Mouse (Mus musculus): ENCODE measurements around the gene Gm10277. TPM values are rescaled to one million over a fixed set of nuclear protein-coding genes. Genes with fewer than 3 reads are reported as not detected.
"Not testable (repeated sequence)": the region's sequence is repeated elsewhere in the genome, so short reads cannot be mapped to it uniquely, and the experiment has no call there.

Gene Gm10277
- total RNA-seq, 2 experiments from 2014 or later = not detected

- no peak for DNase-seq (ENCODE audit: low spot score in 2 of 2)
These were observed 11.7 kb downstream of the Gm10277 start for GRCm38 (mm10) chr11:77775701-77776400.

GRCm38 (mm10) chr11:77771879-77772713, 15.5 kb downstream of the Gm10277 start:
- no peak for DNase-seq (ENCODE audit: low spot score in 2 of 2)

DNA sequence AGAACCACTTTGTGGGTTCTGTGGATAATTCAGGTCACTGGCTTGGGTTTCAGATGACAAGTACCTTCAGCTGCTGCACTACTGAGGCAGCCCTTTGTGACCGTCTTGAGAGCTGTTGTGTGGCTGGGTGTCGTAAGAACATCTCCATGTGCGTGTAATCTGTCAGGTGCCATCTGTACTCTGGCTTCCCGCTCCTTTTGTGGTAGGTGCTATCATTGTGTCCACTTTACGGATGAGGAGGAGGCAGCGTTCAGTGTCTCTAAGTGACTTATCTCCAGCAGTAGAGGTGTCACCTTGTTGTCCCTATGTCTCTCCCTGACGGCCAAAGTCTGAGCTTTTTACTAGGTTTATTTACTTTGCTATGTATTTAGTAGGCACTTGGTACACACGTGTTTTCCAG, 17.2 kb downstream of the Gm10277 start:
- no peak for DNase-seq (ENCODE audit: low spot score in 2 of 2)

DNA sequence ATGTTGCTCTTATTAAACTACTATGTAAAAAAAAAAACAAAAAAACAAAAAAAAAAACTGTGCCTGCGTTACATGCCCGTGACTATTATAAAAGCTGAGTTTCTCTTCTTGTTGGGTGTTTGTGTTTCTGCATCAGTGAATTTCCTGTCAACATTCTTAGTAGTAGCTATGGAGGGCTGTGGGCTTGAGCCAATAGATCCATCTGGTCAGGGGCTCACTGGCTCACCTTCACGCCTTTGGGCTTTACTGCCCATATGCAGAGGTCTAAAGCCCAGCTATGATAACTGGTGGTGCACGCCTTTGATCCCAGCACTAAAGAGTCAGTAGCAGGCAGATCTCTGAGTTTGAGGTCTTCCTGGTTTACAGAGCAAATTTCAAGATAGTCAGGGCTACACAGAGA, 18.1 kb downstream of the Gm10277 start:
- no peak for DNase-seq (ENCODE audit: low spot score in 2 of 2)

GRCm38 (mm10) chr11:77766351-77767001, 21.1 kb downstream of the Gm10277 start:
- DNase-seq (ENCODE audit: low spot score in 2 of 2) = peak; percentile 51 to 54

- DNase-seq (ENCODE audit: low spot score in 2 of 2) = no peak
These were observed 22.1 kb downstream of the Gm10277 start for GRCm38 (mm10) chr11:77765459-77765777.

DNA sequence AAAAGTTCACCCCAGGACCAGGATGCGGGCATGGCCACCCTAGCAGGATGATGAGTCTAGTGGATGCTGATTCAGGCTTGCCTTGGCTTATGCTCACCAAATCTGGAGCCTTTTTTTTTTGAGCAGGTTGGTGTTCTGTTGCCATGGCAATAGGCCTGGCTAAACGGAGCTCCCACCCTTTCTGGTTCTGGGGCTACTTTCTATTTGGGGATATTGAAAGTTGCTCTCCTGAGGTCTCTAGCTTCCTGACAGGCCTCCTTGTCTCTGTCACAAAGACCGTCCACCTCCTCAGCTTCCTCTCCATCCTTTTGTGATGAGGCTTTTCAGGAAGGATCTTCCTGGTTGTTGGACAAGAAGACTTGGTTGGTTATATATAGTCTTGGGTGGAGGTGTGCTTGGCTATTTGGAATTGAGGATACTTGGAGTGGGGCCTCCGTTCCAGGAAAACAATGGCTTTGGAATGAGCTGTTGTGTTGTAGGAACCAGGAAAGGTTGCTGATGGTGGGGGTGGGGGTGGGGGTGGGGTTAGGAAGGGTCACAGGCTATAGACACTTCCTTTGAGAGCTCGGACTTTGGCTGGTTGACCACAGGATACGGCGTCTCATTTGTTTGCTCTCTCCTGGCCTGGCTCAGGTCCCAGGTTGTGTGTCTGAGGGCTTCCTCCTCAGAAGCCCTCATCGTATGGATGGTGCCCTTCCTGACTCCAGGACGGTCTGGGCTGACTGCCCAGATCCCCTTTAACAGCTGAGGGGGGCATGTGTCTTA, 22.7 kb downstream of the Gm10277 start:
- DNase-seq (ENCODE audit: low spot score in 2 of 2) = no peak

DNA sequence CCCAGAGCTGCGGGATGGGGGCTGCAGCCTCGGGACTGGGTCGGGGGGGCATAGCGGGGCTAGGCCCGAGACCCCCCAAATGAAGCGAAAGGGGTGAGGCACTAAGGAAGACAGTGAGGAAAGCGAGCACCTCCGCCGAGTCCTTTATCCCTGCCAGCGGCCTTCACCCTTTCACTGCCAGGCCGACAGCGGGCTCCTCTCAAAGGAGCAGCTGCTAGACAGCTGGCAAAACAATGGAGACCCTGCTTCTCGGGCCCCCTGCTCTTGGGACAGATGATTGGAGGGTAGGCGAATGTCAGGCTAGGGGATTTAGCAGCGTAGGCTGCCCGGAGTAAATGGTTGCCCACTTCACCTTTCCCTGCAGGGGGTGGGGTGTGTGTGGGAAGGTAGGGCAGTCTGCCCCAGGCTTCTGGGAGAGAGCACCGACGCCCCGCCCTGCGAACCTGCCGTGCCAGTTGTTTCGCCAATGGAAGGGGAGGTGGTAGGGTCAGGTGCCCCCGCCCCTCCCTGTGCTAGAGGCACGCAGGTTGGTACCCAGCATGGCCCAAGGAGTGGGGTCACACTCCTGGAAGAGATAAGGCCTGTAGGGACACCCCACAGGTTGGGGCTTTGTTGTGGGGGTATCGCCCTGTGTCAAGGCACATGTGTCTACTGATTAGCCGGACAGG, 23.7 kb downstream of the Gm10277 start:
- DNase-seq (ENCODE audit: low spot score in 2 of 2) = peak in 1 of 2 experiments; percentile 50

- peak; percentile 94 to 96 for DNase-seq (ENCODE audit: low spot score in 2 of 2)
These were observed 24.5 kb downstream of the Gm10277 start, which contains the start of gene Myo18a for GRCm38 (mm10) chr11:77762783-77763672. Gene Myo18a, plus strand, starts transcription at chr11:77763246.

- no peak for DNase-seq (ENCODE audit: low spot score in 2 of 2)
These were observed 27.5 kb downstream of the Gm10277 start for GRCm38 (mm10) chr11:77760031-77760430.

GRCm38 (mm10) chr11:77753469-77753868, 34.1 kb downstream of the Gm10277 start:
- DNase-seq (ENCODE audit: low spot score in 2 of 2) = no peak

GRCm38 (mm10) chr11:77752525-77752924, 35.0 kb downstream of the Gm10277 start:
- no peak for DNase-seq (ENCODE audit: low spot score in 2 of 2)

DNA sequence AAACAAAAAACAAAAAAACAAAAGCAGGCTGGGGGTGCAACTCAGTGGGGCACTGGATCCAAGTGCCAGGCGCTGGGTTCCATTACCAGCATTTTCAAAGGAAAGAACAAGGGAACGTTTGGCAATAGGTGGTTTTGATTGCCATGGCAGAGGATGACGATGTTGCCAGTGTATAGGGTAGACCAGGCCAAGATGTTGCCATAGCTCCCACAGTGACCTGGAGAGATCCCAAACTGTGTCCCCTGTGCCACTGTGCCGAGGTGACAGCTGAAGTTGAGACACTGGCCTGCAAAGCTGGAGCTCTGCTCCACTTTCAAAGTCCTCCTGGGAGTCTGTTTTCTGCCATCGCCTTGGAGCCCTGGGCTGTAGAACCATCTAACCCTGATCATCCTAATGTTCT, 38.6 kb downstream of the Gm10277 start:
- no peak for DNase-seq (ENCODE audit: low spot score in 2 of 2)

GRCm38 (mm10) chr11:77747103-77747502, 40.4 kb downstream of the Gm10277 start:
- DNase-seq (ENCODE audit: low spot score in 2 of 2) = not testable (repeated sequence)

DNA sequence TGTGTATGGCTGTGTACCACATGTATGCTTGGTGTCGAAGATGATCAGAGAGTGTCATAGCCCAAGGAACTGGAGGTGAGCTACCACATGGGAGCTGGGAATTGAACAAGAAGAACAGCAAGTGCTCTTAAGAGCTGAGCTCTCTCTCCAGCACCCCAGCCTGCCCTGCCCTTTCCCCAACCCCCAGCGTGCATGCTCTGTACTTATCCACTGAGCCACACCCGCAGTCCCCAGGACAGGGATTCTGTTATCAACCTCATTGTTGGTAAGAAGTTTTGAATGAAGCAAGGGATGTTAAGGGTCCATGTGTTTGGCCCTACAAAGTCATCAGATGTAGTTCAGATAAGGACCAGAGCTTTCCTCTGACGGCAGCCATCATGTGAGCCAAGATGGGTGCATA, 40.9 kb downstream of the Gm10277 start:
- DNase-seq (ENCODE audit: low spot score in 2 of 2) = no peak

DNA sequence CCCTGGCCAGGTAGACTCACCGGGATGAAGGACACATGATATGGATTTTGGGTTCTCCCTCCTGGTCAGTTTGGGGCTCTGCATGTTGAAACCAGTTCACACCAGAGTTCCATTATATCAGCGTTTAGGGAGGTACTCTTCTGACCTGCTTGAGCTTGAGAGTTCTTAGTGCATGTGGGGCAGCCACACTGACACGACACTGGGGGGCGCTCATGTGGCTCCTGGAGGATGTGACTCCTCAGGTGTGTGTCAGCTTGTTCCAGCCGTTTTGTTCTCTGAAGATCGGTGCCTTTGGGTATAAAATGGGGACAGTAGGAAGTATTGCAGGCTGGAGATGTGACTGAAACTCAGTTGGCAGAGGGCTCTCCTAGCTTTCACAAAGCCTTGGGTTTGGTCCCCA, 43.6 kb downstream of the Gm10277 start:
- DNase-seq (ENCODE audit: low spot score in 2 of 2) = peak; percentile 50 to 51

DNA sequence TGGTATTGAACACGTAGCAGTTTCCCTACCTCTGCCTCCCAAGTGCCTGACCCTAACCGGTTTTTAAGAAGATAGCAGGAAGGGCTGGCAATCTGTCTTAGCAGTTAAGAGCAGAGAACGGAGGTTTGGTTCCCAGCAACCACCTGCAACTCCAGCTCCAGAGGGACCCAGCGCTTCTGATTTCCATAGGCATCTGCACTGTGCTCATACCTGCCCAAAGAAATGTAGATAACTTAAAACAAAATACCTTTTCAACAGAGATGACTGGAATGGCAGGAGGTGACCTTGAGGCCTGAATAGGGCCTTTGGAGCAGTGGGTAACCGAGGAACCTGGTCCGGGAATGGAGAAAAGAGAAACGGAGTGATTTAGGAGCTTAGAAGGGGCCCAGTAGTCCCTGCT, 49.0 kb downstream of the Gm10277 start:
- no peak for DNase-seq (ENCODE audit: low spot score in 2 of 2)

DNA sequence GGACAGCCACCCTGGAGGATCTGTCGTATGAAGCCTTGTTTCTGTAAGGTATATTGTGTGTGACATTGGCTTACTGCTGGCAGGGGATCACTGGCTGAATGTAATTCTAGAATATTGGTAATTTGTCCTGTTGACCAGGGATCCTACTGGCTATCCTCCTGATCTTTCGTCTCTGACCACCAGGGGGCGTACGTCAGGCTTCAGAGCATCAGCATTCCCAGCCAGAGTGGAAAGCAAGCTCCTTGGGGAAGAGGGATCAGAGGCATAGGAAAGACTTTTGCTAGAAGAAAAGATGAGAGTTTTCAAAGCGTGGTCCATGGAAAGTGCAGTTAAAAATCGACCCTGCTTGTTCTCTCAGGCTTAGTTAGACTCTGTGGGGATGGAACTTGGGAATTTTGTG, 50.3 kb downstream of the Gm10277 start:
- DNase-seq (ENCODE audit: low spot score in 2 of 2) = peak; percentile 85 to 89

Data from adrenal gland, adult 18-20 months (tissue).